Mouse (Mus musculus) layer of hippocampus, adult 9-11 months (tissue): Measurements from ENCODE around the gene Lcp1.
"Not testable (repeated sequence)": the region's sequence is repeated elsewhere in the genome, so short reads cannot be mapped to it uniquely, and the experiment has no call there.

Experiments
- DNase-seq: peaks from one replicate; pipeline ENCODE4 v3.0.0; 2022

Gene Lcp1

GRCm38 (mm10) chr14:75130501-75131318 lies at the start of gene Lcp1, which contains the start of gene Lrrc63:
Lcp1 (plus strand) TSS chr14:75131101.
Lrrc63 (minus strand) TSS chr14:75130881.
- DNase-seq = peak; percentile 78

- no peak for DNase-seq
Measured at GRCm38 (mm10) chr14:75102956-75103355, 27.9 kb upstream of the Lcp1 start.

- DNase-seq = no peak
Measured at GRCm38 (mm10) chr14:75121658-75122057, 9.2 kb upstream of the Lcp1 start.

- no peak for DNase-seq
Measured at GRCm38 (mm10) chr14:75131324-75131935, 529 bp downstream of the Lcp1 start.

- DNase-seq = no peak
Measured at GRCm38 (mm10) chr14:75136119-75136966, 5.4 kb downstream of the Lcp1 start.

- DNase-seq = no peak
Measured at GRCm38 (mm10) chr14:75138503-75138902, 7.6 kb downstream of the Lcp1 start.

- DNase-seq = no peak
Measured at GRCm38 (mm10) chr14:75139225-75139624, 8.3 kb downstream of the Lcp1 start.

- not testable (repeated sequence) for DNase-seq
Measured at GRCm38 (mm10) chr14:75147706-75148105, 16.8 kb downstream of the Lcp1 start.

- DNase-seq = no peak
Measured at GRCm38 (mm10) chr14:75148229-75148628, 17.3 kb downstream of the Lcp1 start.

GRCm38 (mm10) chr14:75150653-75151052 lies 19.8 kb downstream of the Lcp1 start:
- DNase-seq = no peak

GRCm38 (mm10) chr14:75151146-75151545 lies 20.2 kb downstream of the Lcp1 start:
- DNase-seq = no peak

- DNase-seq = no peak
Measured at GRCm38 (mm10) chr14:75154481-75154880, 23.6 kb downstream of the Lcp1 start.

GRCm38 (mm10) chr14:75159375-75159774 lies 28.5 kb downstream of the Lcp1 start:
- no peak for DNase-seq

- no peak for DNase-seq
Measured at GRCm38 (mm10) chr14:75163866-75164265, 33.0 kb downstream of the Lcp1 start.

- no peak for DNase-seq
Measured at GRCm38 (mm10) chr14:75164345-75164744, 33.4 kb downstream of the Lcp1 start.

GRCm38 (mm10) chr14:75165574-75166131 lies 34.8 kb downstream of the Lcp1 start:
- DNase-seq = no peak

- DNase-seq = no peak
Measured at GRCm38 (mm10) chr14:75168501-75168900, 37.6 kb downstream of the Lcp1 start.

- DNase-seq = no peak
Measured at GRCm38 (mm10) chr14:75170546-75170945, 39.6 kb downstream of the Lcp1 start.

GRCm38 (mm10) chr14:75174296-75174695 lies 43.4 kb downstream of the Lcp1 start:
- no peak for DNase-seq

GRCm38 (mm10) chr14:75174731-75175555 lies 44.0 kb downstream of the Lcp1 start:
- no peak for DNase-seq

- no peak for DNase-seq
Measured at GRCm38 (mm10) chr14:75175781-75176180, 44.9 kb downstream of the Lcp1 start.

GRCm38 (mm10) chr14:75176425-75177045 lies 45.6 kb downstream of the Lcp1 start:
- DNase-seq = no peak
